Mouse (Mus musculus) hindbrain, embryonic 16.5 days (tissue): Measurements from ENCODE around the gene Polr2a. TPM values are rescaled to one million over a fixed set of nuclear protein-coding genes. Genes with fewer than 3 reads are reported as not detected.

Experiments used
- ATAC-seq: fragments of 200-750 bp; cut with Nextera tagmentation; 2 replicates; pipeline ENCODE4 v1.8.0; 2017; ENCODE audit warnings: moderate TSS enrichment, moderate library complexity
- H3K27ac ChIP-seq: fragments of 300-500 bp; sonication (generic); 2 replicates; pipeline ENCODE4 v1.5.1; 2014; ENCODE audit warnings: low read depth, mild to moderate bottlenecking, control low read depth, low read length, moderate library complexity
- H3K27me3 ChIP-seq: fragments of 300-500 bp; sonication (generic); replicated peaks from 2 replicates; pipeline ENCODE4 v1.6.1; 2014; ENCODE audit warnings: low read length; ENCODE audit not compliant: control insufficient read depth, insufficient read depth
- H3K36me3 ChIP-seq: fragments of 300-500 bp; sonication (generic); 2 replicates; pipeline ENCODE4 v1.6.1; 2014; ENCODE audit warnings: mild to moderate bottlenecking, low read length, moderate library complexity, mixed read lengths; ENCODE audit not compliant: control insufficient read depth, insufficient read depth
- H3K4me1 ChIP-seq: fragments of 300-500 bp; sonication (generic); 2 replicates; pipeline ENCODE4 v1.6.1; 2014; ENCODE audit warnings: low read depth, low read length; ENCODE audit not compliant: control insufficient read depth, insufficient read depth
- H3K4me2 ChIP-seq: fragments of 300-500 bp; sonication (generic); 2 replicates; pipeline ENCODE4 v1.6.1; 2014; ENCODE audit warnings: mild to moderate bottlenecking, low read length, control low read depth, moderate library complexity
- H3K4me3 ChIP-seq: fragments of 300-500 bp; sonication (generic); 2 replicates; pipeline ENCODE4 v1.5.1; 2014; ENCODE audit warnings: mild to moderate bottlenecking, low read length, control low read depth, moderate library complexity
- H3K9ac ChIP-seq: fragments of 300-500 bp; sonication (generic); 2 replicates; pipeline ENCODE4 v1.6.1; 2014; ENCODE audit warnings: low read depth, mild to moderate bottlenecking, control low read depth, low read length, moderate library complexity
- H3K9me3 ChIP-seq: fragments of 300-500 bp; sonication (generic); 2 replicates; pipeline ENCODE4 v1.6.1; 2014; ENCODE audit warnings: mild to moderate bottlenecking, low read length, moderate library complexity; ENCODE audit not compliant: control insufficient read depth
- WGBS: fragments of 180-500 bp; shearing (Covaris S2); extraction: QIAGEN DNeasy Blood & Tissue Kit; methylation state at CpG from one replicate; pipeline ENCODE4 v1.1.7; 2014; 5-methylcytosine and 5-hydroxymethylcytosine counted together
- polyA plus RNA-seq: library from polyadenylated mRNA; unstranded; fragments of >200 nt; fragmentation: Nextera tagmentation; extraction: Ambion mirVana; gene quantifications from 2 replicates; pipeline ENCODE4 v1.2.1, GENCODE M21; 2015

Gene Polr2a
- polyA plus RNA-seq, 1 experiment from 2014 or later = 12.1 TPM

DNA sequence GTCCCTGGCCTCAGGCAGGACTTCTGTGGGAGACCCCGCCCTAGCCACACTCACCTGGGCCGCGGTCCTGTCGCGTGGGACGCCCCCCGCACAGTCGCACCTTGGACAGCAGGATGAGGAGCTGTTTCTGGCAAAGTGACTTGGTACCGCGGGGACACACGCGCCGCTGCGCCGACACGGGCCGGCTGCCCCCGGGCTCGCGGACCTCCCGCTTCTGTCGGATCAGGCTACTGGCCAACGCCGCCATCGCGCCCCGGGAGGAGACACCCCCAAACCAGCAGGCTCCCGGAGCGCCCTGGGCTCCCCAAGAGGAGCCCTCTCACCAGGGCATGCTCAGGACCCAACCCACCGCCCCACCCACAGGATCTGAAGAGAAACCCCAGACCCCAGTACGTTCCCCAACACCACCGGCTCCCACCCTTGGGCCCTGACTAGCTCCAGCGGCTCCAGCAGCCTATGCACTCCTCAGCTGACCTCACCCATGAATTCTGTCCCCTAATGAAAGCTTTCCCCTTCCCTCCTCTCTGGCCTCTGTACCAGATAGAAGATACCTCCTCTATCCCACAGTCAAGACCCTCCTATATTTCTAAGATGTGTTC, 43.0 kb upstream of the Polr2a start, which contains the start of gene Fgf11:
TSS of gene Fgf11 (minus strand) at position 479 of the 599 bp plus-strand sequence.
- WGBS = under 1% methylated on average over 33 of the region's 33 CpGs
- H3K9me3 ChIP-seq = no peaks in the 10 kb centered on the region
- H3K4me2 ChIP-seq = peak within 1 kb of the TSS; percentile 85
- peak within 1 kb of the TSS; percentile 95 for H3K27ac ChIP-seq
- peaks cover 50% of the 10 kb centered on the region for H3K4me1 ChIP-seq
- no peaks in the 10 kb centered on the region for H3K36me3 ChIP-seq
- no peak for ATAC-seq
- peak within 1 kb of the TSS; percentile 85 for H3K9ac ChIP-seq
- H3K4me3 ChIP-seq = peak within 1 kb of the TSS; percentile 61
- peaks cover 14% of the 10 kb centered on the region for H3K27me3 ChIP-seq

DNA sequence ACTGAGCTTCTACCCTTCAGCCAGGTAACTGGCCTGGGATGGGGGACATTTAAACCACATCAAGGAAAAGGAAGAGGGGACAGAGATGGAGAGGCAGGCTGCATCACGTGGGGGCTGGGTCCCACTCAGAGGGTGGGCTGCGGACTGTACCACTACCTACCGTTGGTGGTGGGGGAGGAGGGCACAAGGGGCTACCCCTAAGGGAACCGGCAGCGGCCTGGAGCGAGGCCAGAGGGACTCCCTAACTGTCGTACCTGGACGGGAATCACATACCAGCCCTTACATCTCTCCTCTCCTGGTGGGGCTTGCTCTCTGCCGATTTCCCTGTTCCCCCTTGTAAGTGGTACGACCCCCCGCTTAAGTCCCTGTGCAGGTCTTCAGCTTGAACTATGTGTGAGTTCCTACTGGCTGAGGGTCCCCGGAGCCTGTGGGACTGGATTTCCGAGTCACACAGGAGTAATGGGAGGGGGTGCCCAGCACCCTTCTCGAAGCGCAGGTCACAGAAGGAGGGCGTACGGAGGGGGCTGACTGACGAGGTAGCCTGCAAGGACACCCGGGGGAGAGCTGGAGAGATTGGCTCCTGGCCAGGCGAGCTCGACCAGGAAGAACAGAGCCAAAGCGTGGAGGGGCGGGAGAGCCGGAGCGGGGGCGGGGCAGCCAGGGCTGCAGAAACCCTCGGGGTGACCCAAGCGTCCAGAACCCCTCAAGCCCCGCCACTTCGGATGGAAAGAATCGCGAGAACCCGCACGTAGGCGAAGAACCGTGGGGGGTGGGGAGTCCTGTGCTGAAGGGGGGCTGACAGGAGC, 42.2 kb upstream of the Polr2a start:
- Histone ChIP-seq H3K4me3 (peak overlapping the region; percentile 61), H3K4me2 (peak overlapping the region; percentile 85), H3K9me3 (no peaks in the 10 kb centered on the region), H3K4me1 (peaks cover 52% of the 10 kb centered on the region), H3K27me3 (peaks cover 7% of the 10 kb centered on the region), H3K9ac (peak overlapping the region; percentile 85), H3K27ac (peak overlapping the region; percentile 95), H3K36me3 (no peaks in the 10 kb centered on the region)
- 0% methylated on average over 34 of the region's 36 CpGs for WGBS
- ATAC-seq = peak; percentile 81

DNA sequence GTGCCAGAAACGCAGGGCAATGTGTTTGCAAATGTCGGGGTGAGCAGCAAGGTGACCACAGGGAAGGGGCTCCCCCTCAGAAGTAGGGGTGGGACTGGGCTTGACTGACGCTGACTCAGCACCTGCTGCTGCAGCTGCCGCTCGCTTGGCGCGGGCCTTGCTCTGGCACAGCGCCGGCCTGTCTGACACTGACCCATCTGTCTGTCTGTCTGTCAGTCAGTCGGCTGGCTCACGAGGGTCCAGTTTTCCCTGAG, 41.6 kb upstream of the Polr2a start:
- H3K4me2 ChIP-seq = peak overlapping the region; percentile 85
- peaks cover 54% of the 10 kb centered on the region for H3K4me1 ChIP-seq

DNA sequence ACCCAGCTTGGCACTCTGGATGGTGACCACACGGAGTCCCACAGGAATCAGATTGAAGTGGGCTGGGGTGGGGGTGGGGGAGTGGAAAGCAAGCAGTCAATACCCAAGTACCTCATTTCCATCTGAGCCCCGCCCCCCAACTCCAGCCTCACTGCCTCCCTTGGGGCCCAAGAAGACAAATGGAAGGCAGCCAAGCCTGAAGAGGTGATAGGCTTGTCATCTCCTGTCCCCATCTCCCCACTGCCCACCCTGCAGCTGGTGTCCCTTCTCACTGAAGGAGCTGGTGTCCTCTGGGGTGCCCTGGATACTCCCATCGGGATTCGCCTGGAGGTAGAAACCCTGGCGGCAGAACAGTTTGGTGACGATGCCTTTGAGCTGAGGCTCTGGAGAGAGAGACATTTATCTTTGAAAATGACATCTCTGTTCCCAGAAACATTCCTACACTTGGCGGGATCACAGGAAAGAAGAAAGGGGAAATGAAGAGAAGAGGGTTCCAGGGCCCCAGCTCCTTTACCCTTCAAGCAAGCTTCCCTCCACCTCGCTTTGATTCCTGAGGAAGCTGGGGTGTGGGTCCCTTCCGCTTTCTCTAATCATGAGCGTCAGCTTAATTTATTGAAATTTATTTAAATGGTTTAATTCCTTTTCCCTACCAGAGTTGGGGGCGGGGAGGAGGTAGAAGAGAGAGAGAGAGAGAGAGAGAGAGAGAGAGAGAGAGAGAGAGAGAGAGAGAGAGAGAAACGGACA, 41.1 kb upstream of the Polr2a start:
- Histone ChIP-seq H3K9me3 (no peaks in the 10 kb centered on the region), H3K4me1 (peaks cover 49% of the 10 kb centered on the region), H3K27me3 (peaks cover 2% of the 10 kb centered on the region), H3K9ac (peak overlapping the region; percentile 85), H3K27ac (peak overlapping the region; percentile 95), H3K36me3 (no peaks in the 10 kb centered on the region), H3K4me3 (peak overlapping the region; percentile 61), H3K4me2 (peak overlapping the region; percentile 85)
- ATAC-seq = no peak
- 16% methylated on average over 12 of the region's 12 CpGs for WGBS

More for the DNA sequence above, 41.6 kb upstream of the Polr2a start:
- Histone ChIP-seq H3K36me3 (no peaks in the 10 kb centered on the region), H3K27me3 (peaks cover 7% of the 10 kb centered on the region), H3K4me3 (peak overlapping the region; percentile 61), H3K9ac (peak overlapping the region; percentile 85), H3K27ac (peak overlapping the region; percentile 95), H3K9me3 (no peaks in the 10 kb centered on the region)
- ATAC-seq = peak; percentile 1; the same call in 1 of the 2 replicates
- under 1% methylated on average over 11 of the region's 11 CpGs for WGBS

DNA sequence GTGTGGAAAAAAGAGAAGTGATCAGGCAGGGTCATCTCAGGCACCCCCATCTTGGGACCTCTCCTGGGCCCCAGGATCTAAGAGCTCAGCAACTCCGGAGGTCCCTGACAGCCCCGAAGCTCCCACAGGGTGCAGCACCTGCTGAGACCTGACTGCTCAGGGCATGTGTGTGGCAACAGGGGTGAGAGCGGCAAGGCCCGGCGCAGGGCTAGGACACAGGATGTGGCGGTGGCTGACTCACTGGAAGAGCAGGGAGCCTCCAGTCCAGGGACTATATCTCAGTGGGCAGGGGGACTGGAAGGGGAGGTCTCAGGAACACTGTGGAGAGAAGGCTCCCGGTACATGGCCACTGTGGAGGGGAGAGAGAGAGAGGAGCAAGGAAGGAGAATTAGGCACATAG, 39.5 kb upstream of the Polr2a start:
- ATAC-seq = no peak
- no peak overlapping the region for H3K9ac ChIP-seq

DNA sequence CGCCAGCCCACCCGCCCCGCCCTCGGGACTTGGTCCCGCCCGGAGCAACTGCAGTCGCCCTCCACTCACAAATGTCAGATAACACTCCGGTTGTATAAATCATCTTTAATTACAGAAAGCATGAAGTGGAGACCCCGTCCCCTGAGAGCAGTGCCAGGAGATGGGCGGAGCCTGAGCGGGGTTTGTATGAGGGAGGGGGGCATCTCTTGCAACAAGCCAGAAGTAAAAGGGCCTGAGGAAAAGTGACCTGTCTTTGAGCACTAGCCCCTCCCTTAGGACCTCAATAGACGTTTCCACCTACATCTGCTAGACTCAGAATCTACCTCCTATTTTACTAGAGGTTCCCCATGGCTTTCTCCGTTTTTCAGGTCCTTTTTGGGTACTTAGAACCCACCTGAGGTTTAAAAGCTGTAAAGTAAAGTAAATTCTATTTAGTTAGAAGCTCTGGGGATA, 37.6 kb upstream of the Polr2a start:
- no peak overlapping the region for H3K27ac ChIP-seq
- H3K4me3 ChIP-seq = peak overlapping the region; percentile 51
- WGBS = 3% methylated on average over 13 of the region's 13 CpGs
- no peaks in the 10 kb centered on the region for H3K36me3 ChIP-seq
- H3K4me1 ChIP-seq = peaks cover 19% of the 10 kb centered on the region
- peaks cover 4% of the 10 kb centered on the region for H3K27me3 ChIP-seq
- H3K4me2 ChIP-seq = peak overlapping the region; percentile 90
- H3K9ac ChIP-seq = peak overlapping the region; percentile 60
- H3K9me3 ChIP-seq = no peaks in the 10 kb centered on the region
- ATAC-seq = no peak

More for the DNA sequence above, 39.5 kb upstream of the Polr2a start:
- Histone ChIP-seq H3K4me2 (no peak overlapping the region), H3K27ac (no peak overlapping the region), H3K36me3 (no peaks in the 10 kb centered on the region), H3K4me1 (peaks cover 35% of the 10 kb centered on the region), H3K27me3 (peaks cover 4% of the 10 kb centered on the region), H3K9me3 (no peaks in the 10 kb centered on the region), H3K4me3 (no peak overlapping the region)
- WGBS = 88% methylated on average over 7 of the region's 7 CpGs

DNA sequence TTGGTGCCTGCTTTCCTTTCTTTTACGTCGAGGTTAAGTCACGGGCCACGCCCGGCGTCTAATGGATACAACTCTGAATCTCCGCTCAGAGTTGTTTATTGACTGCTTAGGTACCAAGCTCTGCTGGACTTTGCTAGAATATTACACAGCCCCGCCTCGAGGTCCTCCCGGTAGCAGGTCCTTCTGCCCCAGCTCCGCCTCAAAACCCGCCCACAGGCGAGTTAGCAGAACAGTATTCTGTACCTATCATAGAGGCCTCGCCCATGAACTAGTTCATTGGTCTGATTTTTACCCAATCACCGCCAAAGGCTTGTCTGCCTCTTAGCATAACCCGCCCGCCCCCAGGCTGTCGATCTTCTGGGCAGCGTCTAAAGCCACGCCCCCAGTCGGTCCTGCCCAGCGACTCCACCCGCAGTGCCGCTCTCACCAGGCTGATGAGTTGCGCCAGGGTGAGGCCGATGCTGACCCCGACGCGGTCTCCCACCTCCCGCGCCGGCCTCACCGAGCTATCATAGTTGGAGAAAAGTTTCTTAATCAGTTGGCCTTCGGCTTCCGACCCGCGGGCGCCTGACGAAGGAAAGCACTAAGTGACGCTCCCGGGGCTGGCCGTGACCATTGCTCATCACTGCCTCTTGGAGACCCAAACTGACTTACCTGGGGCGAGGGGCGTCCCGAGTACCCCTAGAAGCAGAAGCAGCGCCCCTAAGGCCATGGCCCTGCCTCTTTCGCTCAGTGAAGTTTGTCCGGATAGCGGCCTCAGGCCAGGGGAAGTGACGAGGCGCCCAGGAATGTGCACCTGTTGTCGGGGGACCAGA, 36.9 kb upstream of the Polr2a start, which contains the start of gene Chrnb1:
TSS of gene Chrnb1 (minus strand) at position 776 of the 815 bp plus-strand sequence.
- H3K4me3 ChIP-seq = peak within 1 kb of the TSS; percentile 51
- H3K4me2 ChIP-seq = peak within 1 kb of the TSS; percentile 90
- H3K9ac ChIP-seq = peak within 1 kb of the TSS; percentile 60
- WGBS = 2% methylated on average over 52 of the region's 52 CpGs
- peaks cover 18% of the 10 kb centered on the region for H3K4me1 ChIP-seq
- H3K36me3 ChIP-seq = no peaks in the 10 kb centered on the region
- peak; percentile 95 for ATAC-seq
- H3K27ac ChIP-seq = no peak within 1 kb of the TSS
- peaks cover 4% of the 10 kb centered on the region for H3K27me3 ChIP-seq
- no peaks in the 10 kb centered on the region for H3K9me3 ChIP-seq

DNA sequence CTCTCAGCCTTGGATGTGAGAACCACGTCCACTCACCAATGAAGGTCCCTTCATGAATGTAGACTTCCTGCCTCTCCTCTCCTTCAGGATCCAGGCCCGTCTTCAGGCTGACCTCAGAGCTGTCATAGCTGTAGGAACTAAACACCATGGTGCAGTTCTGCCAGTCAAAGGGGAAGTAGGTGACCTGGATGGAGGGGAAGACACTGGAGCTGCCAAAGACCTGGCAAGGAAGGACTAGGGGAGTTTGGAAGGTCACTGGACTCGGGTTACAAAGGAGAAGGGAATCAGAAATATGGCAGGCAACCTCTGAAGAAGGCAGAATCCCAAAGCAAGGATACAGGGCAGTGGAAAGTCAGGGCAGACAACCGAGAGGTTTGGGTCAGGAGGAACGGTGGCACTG, 35.0 kb upstream of the Polr2a start:
- H3K27ac ChIP-seq = no peak overlapping the region

More for the DNA sequence above, 35.0 kb upstream of the Polr2a start:
- Histone ChIP-seq H3K9ac (no peak overlapping the region), H3K4me1 (peaks cover 5% of the 10 kb centered on the region; the same call in 1 of the 2 replicates), H3K4me2 (no peak overlapping the region), H3K4me3 (no peak overlapping the region), H3K9me3 (no peaks in the 10 kb centered on the region), H3K27me3 (peaks cover 4% of the 10 kb centered on the region), H3K36me3 (no peaks in the 10 kb centered on the region)
- no peak for ATAC-seq
- WGBS = 66% methylated on average over 5 of the region's 5 CpGs
